Mouse (Mus musculus): ENCODE data around the gene Cdkal1. TPM values are rescaled to one million over a fixed set of nuclear protein-coding genes. Genes with fewer than 3 reads are reported as not detected.

Gene Cdkal1
- total and polyA plus RNA-seq, 3 experiments = 3.9 to 30.3 (median 29.9) TPM

DNA sequence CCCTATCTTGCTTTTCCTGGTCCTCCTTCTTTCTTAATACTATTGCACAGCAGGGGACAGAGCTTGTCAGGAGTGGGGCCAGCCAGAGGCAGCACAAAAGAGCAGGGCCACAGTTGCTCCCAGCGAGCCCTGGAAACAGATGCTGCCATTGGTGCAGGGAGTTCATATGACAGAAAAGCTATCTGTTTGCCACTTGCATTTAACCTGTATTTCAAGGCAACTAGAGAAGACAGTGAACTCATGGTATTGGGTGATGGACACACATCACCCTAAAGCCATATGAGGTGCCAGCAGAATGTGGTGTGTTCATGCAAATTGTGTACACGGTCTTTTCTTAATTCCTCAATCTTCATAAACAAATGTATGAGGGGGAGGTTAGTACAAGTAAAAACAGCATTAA is 439.5 kb downstream of the Cdkal1 start:
- DNase-seq = no peak
- Histone ChIP-seq H3K4me3 (no peak overlapping the region), H3K27me3 (ENCODE audit: control insufficient read depth, insufficient read depth, low read length) (no peaks in the 10 kb centered on the region), H3K36me3 (ENCODE audit: control insufficient read depth, insufficient read depth, low read length) (peaks cover 8% of the 10 kb centered on the region), H3K4me1 (ENCODE audit: control insufficient read depth, insufficient read depth, low read length) (peaks cover 13% of the 10 kb centered on the region), H3K9ac (ENCODE audit: low read depth, low read length) (no peak overlapping the region), H3K79me2 (replicated peaks; ENCODE audit: control insufficient read depth, insufficient read depth, low read length) (no peaks in the 10 kb centered on the region), H3K27ac (no peak overlapping the region)
- intact Hi-C loops (cut with DNase I) = loop anchor here (10.0 kb wide), 1 partner anchor 461 kb away; the partner anchor contains the start of gene Sox4
- TF ChIP-seq EP300 (IDR thresholded peaks at IDR 0.05; ENCODE audit: insufficient read depth, low read depth, low read length) (no peak), POLR2A (IDR thresholded peaks at IDR 0.05; ENCODE audit: insufficient read depth, low read depth, low read length) (no peak), CTCF (IDR thresholded peaks at IDR 0.05) (no peak)
- 73% methylated on average over 2 of the region's 2 CpGs for WGBS

DNA sequence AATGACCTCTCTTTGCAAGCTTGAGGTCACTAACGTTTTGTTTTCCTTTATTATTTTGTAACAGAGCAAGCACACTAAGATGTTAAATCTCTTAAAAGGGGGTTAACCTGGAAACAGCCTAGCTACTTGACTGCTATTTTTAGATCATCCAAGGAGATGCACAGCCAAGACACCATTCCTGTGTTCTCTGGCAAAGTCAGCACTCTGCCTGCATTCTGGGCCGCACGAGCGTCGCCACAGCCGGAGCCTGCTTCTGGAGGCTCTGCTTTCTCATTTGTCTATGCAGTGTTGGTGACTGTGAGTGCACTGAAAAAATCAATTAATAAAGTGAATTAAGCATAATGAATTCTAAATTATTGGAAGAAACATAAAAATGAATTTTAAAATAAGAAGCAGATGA is 440.6 kb downstream of the Cdkal1 start:
- intact Hi-C loops (cut with DNase I) = loop anchor here (10.0 kb wide), 1 partner anchor 460 kb away; the partner anchor contains the start of gene Sox4
- no peaks in the 10 kb centered on the region for H3K27me3 ChIP-seq (ENCODE audit: control insufficient read depth, insufficient read depth, low read length)
- H3K27ac ChIP-seq = peak overlapping the region; percentile 52
- peak in 1 of 2 experiments; percentile 21 for DNase-seq
- H3K36me3 ChIP-seq (ENCODE audit: control insufficient read depth, insufficient read depth, low read length) = peaks cover 8% of the 10 kb centered on the region
- peaks cover 13% of the 10 kb centered on the region for H3K4me1 ChIP-seq (ENCODE audit: control insufficient read depth, insufficient read depth, low read length)
- WGBS = 14% methylated on average over 6 of the region's 6 CpGs
- no peak for TF ChIP-seq EP300 (IDR thresholded peaks at IDR 0.05; ENCODE audit: insufficient read depth, low read depth, low read length)
- TF ChIP-seq CTCF (IDR thresholded peaks at IDR 0.05) = no peak
- no peak for TF ChIP-seq POLR2A (IDR thresholded peaks at IDR 0.05; ENCODE audit: insufficient read depth, low read depth, low read length)
- H3K4me3 ChIP-seq = no peak overlapping the region
- no peaks in the 10 kb centered on the region for H3K79me2 ChIP-seq (replicated peaks; ENCODE audit: control insufficient read depth, insufficient read depth, low read length)
- H3K9ac ChIP-seq (ENCODE audit: low read depth, low read length) = no peak overlapping the region

DNA sequence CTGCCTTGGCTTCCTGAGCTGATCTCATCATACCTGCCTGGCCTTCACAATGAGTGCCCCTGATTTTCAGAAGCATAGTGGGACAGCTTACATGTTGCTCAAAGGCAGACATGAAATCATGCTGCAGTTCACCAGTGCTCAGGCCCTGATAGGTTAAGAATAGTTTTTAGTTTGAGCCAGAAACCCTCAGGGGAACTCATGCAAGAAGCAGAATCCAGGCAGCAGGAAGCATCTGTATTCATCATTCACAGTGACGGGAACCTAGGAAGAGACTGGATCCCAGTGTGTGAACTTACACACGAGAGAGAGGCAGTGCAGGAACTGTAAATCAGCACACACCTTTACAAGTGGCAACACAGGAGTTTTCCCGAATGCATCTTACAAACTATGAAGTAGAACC is 441.0 kb downstream of the Cdkal1 start:
- TF ChIP-seq POLR2A (IDR thresholded peaks at IDR 0.05; ENCODE audit: insufficient read depth, low read depth, low read length) (peak; percentile 36; the same call in 1 of the 2 replicates), EP300 (IDR thresholded peaks at IDR 0.05; ENCODE audit: insufficient read depth, low read depth, low read length) (no peak)
- WGBS = 7% methylated on average over 3 of the region's 3 CpGs
- peaks cover 13% of the 10 kb centered on the region for H3K4me1 ChIP-seq (ENCODE audit: control insufficient read depth, insufficient read depth, low read length)
- H3K27me3 ChIP-seq (ENCODE audit: control insufficient read depth, insufficient read depth, low read length) = no peaks in the 10 kb centered on the region
- peak overlapping the region; percentile 52 for H3K27ac ChIP-seq
- DNase-seq = peak; percentile 25 to 40
- intact Hi-C loops (cut with DNase I) = loop anchor here (10.0 kb wide), 1 partner anchor 460 kb away; the partner anchor contains the start of gene Sox4
- H3K4me3 ChIP-seq = no peak overlapping the region
- H3K79me2 ChIP-seq (replicated peaks; ENCODE audit: control insufficient read depth, insufficient read depth, low read length) = no peaks in the 10 kb centered on the region
- H3K9ac ChIP-seq (ENCODE audit: low read depth, low read length) = no peak overlapping the region
- H3K36me3 ChIP-seq (ENCODE audit: control insufficient read depth, insufficient read depth, low read length) = peaks cover 8% of the 10 kb centered on the region

DNA sequence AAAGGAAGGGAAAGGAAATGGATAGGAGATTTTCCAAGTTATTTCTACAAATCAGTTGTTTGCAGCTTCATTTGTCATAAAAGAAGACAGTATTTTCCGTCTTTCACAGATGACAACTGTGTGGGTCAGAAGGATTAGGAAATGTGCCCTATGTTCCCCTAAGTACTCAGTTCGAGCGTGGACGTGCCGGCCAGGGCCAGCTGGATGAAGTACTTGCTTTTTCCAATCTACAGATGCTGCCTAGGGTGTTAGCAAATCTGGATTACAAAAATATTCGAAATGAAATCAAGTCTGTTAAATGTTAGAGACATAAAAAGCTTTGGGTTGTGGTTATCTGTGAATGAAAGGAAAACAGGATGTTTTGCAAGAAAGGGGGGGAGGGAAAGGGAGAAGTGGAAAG is 444.3 kb downstream of the Cdkal1 start:
- Histone ChIP-seq H3K36me3 (ENCODE audit: control insufficient read depth, insufficient read depth, low read length) (peaks cover 8% of the 10 kb centered on the region), H3K9ac (ENCODE audit: low read depth, low read length) (no peak overlapping the region), H3K4me3 (no peak overlapping the region), H3K27ac (no peak overlapping the region), H3K27me3 (ENCODE audit: control insufficient read depth, insufficient read depth, low read length) (no peaks in the 10 kb centered on the region), H3K4me1 (ENCODE audit: control insufficient read depth, insufficient read depth, low read length) (peaks cover 13% of the 10 kb centered on the region), H3K79me2 (replicated peaks; ENCODE audit: control insufficient read depth, insufficient read depth, low read length) (no peaks in the 10 kb centered on the region)
- no peak for TF ChIP-seq POLR2A (IDR thresholded peaks at IDR 0.05; ENCODE audit: insufficient read depth, low read depth, low read length)
- TF ChIP-seq CTCF (IDR thresholded peaks at IDR 0.05) = no peak
- TF ChIP-seq EP300 (IDR thresholded peaks at IDR 0.05; ENCODE audit: insufficient read depth, low read depth, low read length) = no peak
- WGBS = 68% methylated on average over 6 of the region's 6 CpGs
- intact Hi-C loops (cut with DNase I) = loop anchor here (10.0 kb wide), 1 partner anchor 456 kb away; the partner anchor contains the start of gene Sox4
- peak; percentile 32 to 37 for DNase-seq

DNA sequence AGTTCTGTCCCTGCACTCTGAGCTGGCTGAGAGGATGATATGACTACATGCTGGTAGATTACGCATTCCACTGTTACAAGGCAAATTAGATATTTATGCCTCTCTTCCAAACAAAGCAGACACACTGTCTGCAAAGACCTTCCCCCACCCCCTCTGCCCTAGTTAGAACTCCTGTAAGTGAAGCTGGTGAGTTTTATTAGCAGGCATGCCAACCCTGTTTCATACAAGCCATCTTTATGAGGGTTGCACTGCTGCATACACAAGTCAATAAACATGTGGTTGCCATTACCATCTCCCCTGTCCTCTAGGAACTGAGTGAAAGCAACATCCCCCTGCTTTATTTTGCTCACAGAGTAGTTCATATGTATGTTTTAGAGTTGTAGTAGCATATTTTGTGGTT is 447.9 kb downstream of the Cdkal1 start:
- H3K79me2 ChIP-seq (replicated peaks; ENCODE audit: control insufficient read depth, insufficient read depth, low read length) = no peaks in the 10 kb centered on the region
- TF ChIP-seq CTCF (IDR thresholded peaks at IDR 0.05) (no peak), POLR2A (IDR thresholded peaks at IDR 0.05; ENCODE audit: insufficient read depth, low read depth, low read length) (no peak), EP300 (IDR thresholded peaks at IDR 0.05; ENCODE audit: insufficient read depth, low read depth, low read length) (no peak)
- H3K27me3 ChIP-seq (ENCODE audit: control insufficient read depth, insufficient read depth, low read length) = no peaks in the 10 kb centered on the region
- no peaks in the 10 kb centered on the region; the same call in 1 of the 2 replicates for H3K4me1 ChIP-seq (ENCODE audit: control insufficient read depth, insufficient read depth, low read length)
- DNase-seq = no peak
- intact Hi-C loops (cut with DNase I) = no loop called here
- H3K27ac ChIP-seq = no peak overlapping the region
- 90% methylated on average over 1 of the region's 1 CpGs for WGBS
- H3K4me3 ChIP-seq = no peak overlapping the region
- H3K36me3 ChIP-seq (ENCODE audit: control insufficient read depth, insufficient read depth, low read length) = no peaks in the 10 kb centered on the region
- H3K9ac ChIP-seq (ENCODE audit: low read depth, low read length) = no peak overlapping the region

DNA sequence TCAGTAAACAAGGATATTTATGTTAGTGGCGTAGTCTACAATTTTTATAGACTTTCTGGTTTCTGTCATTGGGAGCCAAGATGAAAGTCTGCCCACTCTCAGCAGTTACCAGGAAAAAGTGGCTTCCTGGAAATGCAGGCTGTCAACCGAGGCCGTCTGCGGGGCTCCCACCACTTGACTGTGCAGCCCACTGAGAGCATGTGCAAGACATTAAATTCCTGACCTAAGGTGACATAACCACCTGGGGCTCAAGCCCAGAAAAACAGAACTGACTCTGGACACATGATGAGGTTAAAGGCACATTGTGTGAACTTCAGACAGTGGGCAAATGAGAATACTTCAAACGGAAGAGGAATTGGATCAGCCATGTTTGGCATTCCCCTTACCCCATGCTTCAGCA is 450.2 kb downstream of the Cdkal1 start:
- no peaks in the 10 kb centered on the region for H3K36me3 ChIP-seq (ENCODE audit: control insufficient read depth, insufficient read depth, low read length)
- intact Hi-C loops (cut with DNase I) = no loop called here
- TF ChIP-seq EP300 (IDR thresholded peaks at IDR 0.05; ENCODE audit: insufficient read depth, low read depth, low read length) = no peak
- no peak for TF ChIP-seq POLR2A (IDR thresholded peaks at IDR 0.05; ENCODE audit: insufficient read depth, low read depth, low read length)
- no peak for TF ChIP-seq CTCF (IDR thresholded peaks at IDR 0.05)
- no peaks in the 10 kb centered on the region; the same call in 1 of the 2 replicates for H3K4me1 ChIP-seq (ENCODE audit: control insufficient read depth, insufficient read depth, low read length)
- no peaks in the 10 kb centered on the region for H3K79me2 ChIP-seq (replicated peaks; ENCODE audit: control insufficient read depth, insufficient read depth, low read length)
- H3K27ac ChIP-seq = no peak overlapping the region
- WGBS = 77% methylated on average over 5 of the region's 5 CpGs
- H3K27me3 ChIP-seq (ENCODE audit: control insufficient read depth, insufficient read depth, low read length) = no peaks in the 10 kb centered on the region
- no peak for DNase-seq
- H3K9ac ChIP-seq (ENCODE audit: low read depth, low read length) = no peak overlapping the region
- H3K4me3 ChIP-seq = no peak overlapping the region
